Mouse (Mus musculus): Measurements from ENCODE around the gene Taf12. TPM values are rescaled to one million over a fixed set of nuclear protein-coding genes. Genes with fewer than 3 reads are reported as not detected.
"Not testable (repeated sequence)": the region's sequence is repeated elsewhere in the genome, so short reads cannot be mapped to it uniquely, and the experiment has no call there.

The Taf12 gene
- polyA plus RNA-seq, 1 experiment: 24.3 TPM

DNA sequence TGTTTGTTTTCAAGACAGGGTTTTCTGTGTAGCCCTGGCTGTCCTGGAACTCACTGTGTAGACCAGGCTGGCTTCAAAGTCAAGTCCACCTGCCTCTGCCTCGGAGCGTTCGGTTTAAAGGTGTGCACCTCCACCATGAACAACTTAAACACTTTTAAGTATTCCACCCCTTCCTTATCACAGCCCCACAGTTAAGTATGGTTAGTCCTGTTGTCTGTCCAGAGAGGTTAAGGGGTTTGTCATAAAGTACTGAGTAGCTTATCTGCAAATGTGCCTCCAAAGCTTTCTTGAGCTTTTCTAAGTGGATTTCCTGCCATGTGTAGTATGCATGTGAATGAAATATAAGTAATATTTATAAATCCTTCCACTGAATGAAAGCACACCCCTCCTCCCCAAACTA, 1.8 kb downstream of the Taf12 start:
- DNase-seq: no peak
- TF ChIP-seq CTCF (IDR thresholded peaks at IDR 0.05; ENCODE audit: borderline replicate concordance, insufficient read depth, low read depth, low read length) (no peak), POLR2A (IDR thresholded peaks at IDR 0.05; ENCODE audit: borderline replicate concordance, insufficient read depth, low read length) (no peak)
- no peaks in the 10 kb centered on the region for H3K4me1 ChIP-seq (ENCODE audit: control insufficient read depth, insufficient read depth, low read length)
- WGBS: 83% methylated on average over 3 of the region's 3 CpGs
- no peak overlapping the region for H3K27ac ChIP-seq (ENCODE audit: insufficient read depth, low read length)
- no peaks in the 10 kb centered on the region for H3K27me3 ChIP-seq (ENCODE audit: control insufficient read depth, insufficient read depth, low read length)
- H3K4me3 ChIP-seq (replicated peaks; ENCODE audit: insufficient read depth, low read depth, low read length): no peak overlapping the region

DNA sequence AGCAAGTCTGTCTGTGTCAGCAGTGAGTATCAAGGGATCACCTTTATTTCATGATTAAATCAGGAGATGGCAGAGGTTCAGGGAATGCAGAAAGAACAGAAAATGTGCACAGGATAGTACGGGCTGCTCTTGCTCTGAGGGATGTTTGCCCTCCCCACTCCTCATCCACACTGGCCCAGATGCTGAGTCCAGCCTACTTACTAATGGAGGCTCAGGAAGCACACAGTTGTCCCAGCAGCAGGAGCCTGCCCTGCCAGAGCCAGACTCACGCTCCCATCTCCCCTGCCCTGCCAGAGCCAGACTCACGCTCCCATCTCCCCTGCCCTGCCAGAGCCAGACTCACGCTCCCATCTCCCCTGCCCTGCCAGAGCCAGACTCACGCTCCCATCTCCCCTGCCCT, 14.7 kb downstream of the Taf12 start:
- 50% methylated on average over 5 of the region's 5 CpGs for WGBS
- not testable (repeated sequence) for H3K4me3 ChIP-seq (replicated peaks; ENCODE audit: insufficient read depth, low read depth, low read length); H3K27ac ChIP-seq (ENCODE audit: insufficient read depth, low read length); DNase-seq; H3K4me1 ChIP-seq (ENCODE audit: control insufficient read depth, insufficient read depth, low read length); H3K27me3 ChIP-seq (ENCODE audit: control insufficient read depth, insufficient read depth, low read length)

DNA sequence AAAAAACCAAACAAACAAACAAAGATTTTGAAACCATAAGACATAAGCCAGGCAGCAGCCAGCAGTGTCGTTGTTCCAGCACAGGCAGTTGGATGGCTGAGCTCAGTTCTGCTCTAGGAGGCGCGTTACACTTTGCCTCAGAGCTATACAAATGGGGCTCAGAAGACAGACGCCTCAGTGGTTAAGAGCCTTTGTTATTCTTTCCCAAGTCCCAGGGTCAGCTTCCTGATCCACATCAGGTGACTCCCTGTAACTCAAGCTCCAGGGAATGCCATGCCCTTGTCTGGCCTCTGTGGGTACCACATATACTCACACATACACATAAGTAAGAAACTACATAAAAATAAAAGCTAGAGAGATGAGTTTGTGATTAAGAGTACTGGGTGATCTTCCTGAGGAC, 16.9 kb downstream of the Taf12 start:
- no peak for TF ChIP-seq CTCF (IDR thresholded peaks at IDR 0.05; ENCODE audit: borderline replicate concordance, insufficient read depth, low read depth, low read length)
- TF ChIP-seq POLR2A (IDR thresholded peaks at IDR 0.05; ENCODE audit: borderline replicate concordance, insufficient read depth, low read length): no peak
- Histone ChIP-seq H3K4me3 (replicated peaks; ENCODE audit: insufficient read depth, low read depth, low read length) (no peak overlapping the region), H3K27ac (ENCODE audit: insufficient read depth, low read length) (no peak overlapping the region), H3K27me3 (ENCODE audit: control insufficient read depth, insufficient read depth, low read length) (no peaks in the 10 kb centered on the region), H3K4me1 (ENCODE audit: control insufficient read depth, insufficient read depth, low read length) (no peaks in the 10 kb centered on the region)
- WGBS: 94% methylated on average over 4 of the region's 4 CpGs
- DNase-seq: no peak

DNA sequence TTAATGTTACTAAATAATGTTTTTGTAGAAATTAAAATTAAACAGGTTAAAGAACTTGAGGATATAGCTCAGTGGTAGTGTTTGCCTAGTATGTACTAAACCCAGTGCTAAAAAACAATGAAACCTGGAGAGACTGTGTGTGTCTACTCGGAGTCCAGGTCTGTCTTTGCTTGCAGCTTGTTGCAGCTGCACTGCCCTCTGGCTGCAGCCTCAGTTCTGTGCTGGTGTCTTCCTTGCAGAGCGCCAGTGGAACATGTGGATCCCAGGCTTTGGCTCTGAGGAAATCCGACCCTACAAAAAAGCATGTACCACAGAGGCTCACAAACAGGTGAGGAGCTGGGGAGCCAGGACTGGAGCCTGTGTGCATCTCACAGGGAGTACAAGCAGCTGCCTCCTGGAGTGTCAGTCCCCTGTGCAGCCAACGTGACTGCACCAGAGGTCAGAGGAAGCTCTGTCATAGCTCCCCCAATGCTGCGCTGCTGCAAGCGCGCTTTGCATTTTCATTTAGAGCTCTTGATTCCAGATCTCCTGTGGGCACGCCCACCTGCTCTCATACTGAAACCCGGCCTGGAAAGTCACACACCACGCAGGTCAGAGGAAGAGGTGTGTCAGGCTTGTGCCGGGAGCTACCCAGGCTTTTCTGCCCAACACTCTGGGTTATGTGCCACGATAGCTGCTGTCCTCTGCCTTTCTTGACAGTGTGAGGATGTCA, 17.6 kb downstream of the Taf12 start:
- no peaks in the 10 kb centered on the region for H3K27me3 ChIP-seq (ENCODE audit: control insufficient read depth, insufficient read depth, low read length)
- no peaks in the 10 kb centered on the region for H3K4me1 ChIP-seq (ENCODE audit: control insufficient read depth, insufficient read depth, low read length)
- WGBS: 83% methylated on average over 12 of the region's 12 CpGs
- no peak for TF ChIP-seq CTCF (IDR thresholded peaks at IDR 0.05; ENCODE audit: borderline replicate concordance, insufficient read depth, low read depth, low read length)
- DNase-seq: no peak
- H3K27ac ChIP-seq (ENCODE audit: insufficient read depth, low read length): no peak overlapping the region
- no peak overlapping the region for H3K4me3 ChIP-seq (replicated peaks; ENCODE audit: insufficient read depth, low read depth, low read length)

DNA sequence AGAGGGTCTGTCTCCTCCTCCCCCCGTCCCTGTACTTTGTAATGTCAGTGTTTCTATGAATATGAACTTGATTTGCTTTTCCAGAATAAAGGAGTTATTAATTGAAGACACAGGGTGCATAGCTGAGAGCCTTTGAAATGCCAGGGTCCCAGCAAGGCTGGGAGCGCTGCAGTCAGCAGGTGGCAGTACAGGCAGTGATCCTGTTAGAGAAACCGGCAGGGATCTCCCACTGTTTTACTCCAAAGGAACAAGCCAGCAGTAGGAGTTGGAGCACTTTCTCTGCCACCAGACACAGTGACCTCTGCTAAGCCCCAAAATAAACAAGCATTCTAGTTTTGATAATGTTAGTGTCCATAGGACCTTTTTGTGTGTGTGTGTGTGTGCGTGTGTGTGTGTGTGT, 18.8 kb downstream of the Taf12 start:
- DNase-seq: no peak
- WGBS: 36% methylated on average over 4 of the region's 4 CpGs
- H3K27me3 ChIP-seq (ENCODE audit: control insufficient read depth, insufficient read depth, low read length): no peaks in the 10 kb centered on the region
- peak; percentile 32; the same call in 1 of the 2 replicates for TF ChIP-seq CTCF (IDR thresholded peaks at IDR 0.05; ENCODE audit: borderline replicate concordance, insufficient read depth, low read depth, low read length)
- no peak for TF ChIP-seq POLR2A (IDR thresholded peaks at IDR 0.05; ENCODE audit: borderline replicate concordance, insufficient read depth, low read length)
- no peak overlapping the region for H3K27ac ChIP-seq (ENCODE audit: insufficient read depth, low read length)
- no peak overlapping the region for H3K4me3 ChIP-seq (replicated peaks; ENCODE audit: insufficient read depth, low read depth, low read length)
- H3K4me1 ChIP-seq (ENCODE audit: control insufficient read depth, insufficient read depth, low read length): no peaks in the 10 kb centered on the region

DNA sequence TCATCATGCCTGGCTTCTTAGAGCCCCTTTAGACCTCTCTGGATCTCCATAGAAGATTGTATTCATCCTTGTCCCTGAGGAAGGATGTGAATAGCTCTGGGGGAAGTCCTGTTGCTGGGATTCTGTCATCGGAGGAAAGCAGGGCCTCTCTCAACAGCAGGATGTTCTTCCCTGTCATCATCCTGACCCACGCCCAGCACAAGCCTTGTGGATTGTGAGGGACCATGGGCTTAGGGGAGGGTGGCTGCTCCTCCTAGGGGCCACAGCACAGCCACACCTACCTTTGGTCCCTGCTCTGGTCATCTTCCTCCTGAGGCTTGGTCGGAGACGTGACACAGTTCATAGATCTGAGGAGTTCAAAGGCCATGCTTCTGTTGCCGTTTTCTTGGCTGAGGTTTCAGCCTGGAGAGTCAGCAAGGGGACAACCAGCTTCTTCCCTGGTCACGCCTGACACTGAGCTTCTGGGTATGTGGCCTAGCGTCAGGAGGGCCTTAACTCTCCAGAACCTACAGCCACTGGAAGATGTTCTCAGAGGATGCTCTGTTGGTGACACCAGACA, 19.6 kb downstream of the Taf12 start:
- TF ChIP-seq CTCF (IDR thresholded peaks at IDR 0.05; ENCODE audit: borderline replicate concordance, insufficient read depth, low read depth, low read length): no peak
- no peak for TF ChIP-seq POLR2A (IDR thresholded peaks at IDR 0.05; ENCODE audit: borderline replicate concordance, insufficient read depth, low read length)
- 77% methylated on average over 7 of the region's 7 CpGs for WGBS
- no peak for DNase-seq

DNA sequence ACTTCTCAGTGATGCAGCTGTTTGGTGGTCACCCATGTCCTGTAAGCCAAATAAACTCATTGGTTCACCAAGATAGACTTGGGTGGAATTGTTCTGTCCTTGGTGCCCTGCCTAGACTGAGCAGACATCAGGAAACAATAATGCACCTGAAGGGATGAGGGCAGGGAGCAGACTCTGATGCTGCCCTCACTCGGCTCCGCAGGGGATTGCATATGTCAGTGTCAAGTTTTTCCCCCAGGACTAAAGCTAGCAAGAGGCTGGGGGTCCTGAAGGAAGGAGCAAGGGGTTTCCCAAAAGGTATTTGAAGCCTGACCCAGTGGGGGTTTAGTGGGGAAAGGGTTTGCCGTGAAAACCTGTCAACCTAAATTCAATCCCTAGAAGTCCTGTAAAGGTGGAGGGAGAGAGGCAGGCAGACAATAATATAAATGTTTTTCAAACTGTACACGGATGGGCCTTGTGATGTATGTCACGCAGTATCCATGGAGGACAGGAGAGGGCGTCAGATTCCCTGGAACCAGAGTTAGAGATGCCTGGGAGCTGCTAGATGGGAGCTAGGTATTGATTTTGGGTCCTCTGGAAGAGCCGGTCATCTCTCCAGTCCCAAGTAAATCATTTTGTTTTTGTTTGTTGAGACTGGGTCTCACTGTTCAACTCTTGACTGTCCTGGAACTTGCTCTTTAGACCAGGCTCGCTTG, 21.7 kb downstream of the Taf12 start:
- DNase-seq: no peak
- no peak for TF ChIP-seq POLR2A (IDR thresholded peaks at IDR 0.05; ENCODE audit: borderline replicate concordance, insufficient read depth, low read length)
- TF ChIP-seq CTCF (IDR thresholded peaks at IDR 0.05; ENCODE audit: borderline replicate concordance, insufficient read depth, low read depth, low read length): peak; percentile 35; the same call in 1 of the 2 replicates
- 53% methylated on average over 8 of the region's 8 CpGs for WGBS

More for the DNA sequence above, 19.6 kb downstream of the Taf12 start:
- no peaks in the 10 kb centered on the region for H3K27me3 ChIP-seq (ENCODE audit: control insufficient read depth, insufficient read depth, low read length)
- no peaks in the 10 kb centered on the region for H3K4me1 ChIP-seq (ENCODE audit: control insufficient read depth, insufficient read depth, low read length)
- no peak overlapping the region for H3K27ac ChIP-seq (ENCODE audit: insufficient read depth, low read length)
- H3K4me3 ChIP-seq (replicated peaks; ENCODE audit: insufficient read depth, low read depth, low read length): no peak overlapping the region

DNA sequence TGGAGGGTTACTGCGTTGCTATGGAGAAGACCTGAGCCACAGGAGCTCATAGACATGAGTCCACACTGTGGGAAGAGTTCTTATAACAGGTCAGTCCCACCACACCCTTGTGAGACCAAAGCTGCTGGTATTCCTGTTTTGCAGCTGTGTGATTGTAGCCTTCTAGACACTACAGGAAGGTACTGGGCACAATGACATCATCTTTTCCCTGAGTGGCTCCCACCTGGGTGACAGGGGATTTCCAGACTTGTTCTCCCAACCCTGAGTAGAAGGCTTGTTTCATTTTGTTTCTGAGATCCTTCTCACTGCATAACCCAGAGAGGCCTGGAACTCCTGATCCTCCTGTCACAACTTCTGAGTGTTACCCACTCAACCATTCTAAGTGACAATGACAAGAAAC, 25.7 kb downstream of the Taf12 start:
- H3K4me1 ChIP-seq (ENCODE audit: control insufficient read depth, insufficient read depth, low read length): no peaks in the 10 kb centered on the region
- TF ChIP-seq CTCF (IDR thresholded peaks at IDR 0.05; ENCODE audit: borderline replicate concordance, insufficient read depth, low read depth, low read length) (no peak), POLR2A (IDR thresholded peaks at IDR 0.05; ENCODE audit: borderline replicate concordance, insufficient read depth, low read length) (no peak)
- no peak overlapping the region for H3K27ac ChIP-seq (ENCODE audit: insufficient read depth, low read length)
- 93% methylated on average over 1 of the region's 1 CpGs for WGBS
- H3K27me3 ChIP-seq (ENCODE audit: control insufficient read depth, insufficient read depth, low read length): no peaks in the 10 kb centered on the region
- H3K4me3 ChIP-seq (replicated peaks; ENCODE audit: insufficient read depth, low read depth, low read length): no peak overlapping the region
- no peak for DNase-seq

More for the DNA sequence above, 21.7 kb downstream of the Taf12 start:
- H3K27me3 ChIP-seq (ENCODE audit: control insufficient read depth, insufficient read depth, low read length): no peaks in the 10 kb centered on the region
- no peak overlapping the region for H3K4me3 ChIP-seq (replicated peaks; ENCODE audit: insufficient read depth, low read depth, low read length)
- H3K27ac ChIP-seq (ENCODE audit: insufficient read depth, low read length): no peak overlapping the region
- H3K4me1 ChIP-seq (ENCODE audit: control insufficient read depth, insufficient read depth, low read length): no peaks in the 10 kb centered on the region
